Mouse (Mus musculus) testis, adult 2 months (tissue): ENCODE data around the gene Sec11a. TPM values are rescaled to one million over a fixed set of nuclear protein-coding genes. Genes with fewer than 3 reads are reported as not detected.

Source experiments
- H3K27ac ChIP-seq: fragments of 200-500 bp; 2 replicates; pipeline ENCODE4 v1.5.1; 2012; ENCODE audit warnings: low read depth, low read length; ENCODE audit not compliant: control insufficient read depth, insufficient read depth
- H3K27me3 ChIP-seq: fragments of 200-500 bp; 2 replicates; pipeline ENCODE4 v1.6.1; 2012; ENCODE audit warnings: mild to moderate bottlenecking, low read length, moderate library complexity; ENCODE audit not compliant: control insufficient read depth, insufficient read depth
- H3K36me3 ChIP-seq: fragments of 200-500 bp; 2 replicates; pipeline ENCODE4 v1.6.1; 2012; ENCODE audit warnings: mild to moderate bottlenecking, low read length; ENCODE audit not compliant: control insufficient read depth, insufficient read depth
- H3K4me1 ChIP-seq: fragments of 200-500 bp; 2 replicates; pipeline ENCODE4 v1.6.1; 2012; ENCODE audit warnings: low read length; ENCODE audit not compliant: control insufficient read depth, insufficient read depth
- H3K4me3 ChIP-seq: fragments of 200-500 bp; 2 replicates; pipeline ENCODE4 v1.5.1; 2012; ENCODE audit warnings: low read depth, mild to moderate bottlenecking, low read length, moderate library complexity, mixed read lengths; ENCODE audit not compliant: control insufficient read depth
- CTCF ChIP-seq: fragments of 200-500 bp; IDR thresholded peaks from 2 replicates; pipeline ENCODE4 v1.5.1; 2012; ENCODE audit warnings: low read depth, mild to moderate bottlenecking, inconsistent platforms, low read length, moderate library complexity; ENCODE audit not compliant: control insufficient read depth, insufficient read depth, insufficient replicate concordance
- POLR2A ChIP-seq: fragments of 200-500 bp; IDR thresholded peaks from 2 replicates; pipeline ENCODE4 v1.6.1; 2012; ENCODE audit warnings: low read depth, mild to moderate bottlenecking, inconsistent platforms, low read length, moderate library complexity; ENCODE audit not compliant: control insufficient read depth
- polyA plus RNA-seq: library from polyadenylated mRNA; depleted of rRNA; stranded (reverse); fragments of >200 nt; gene quantifications from 2 replicates; pipeline ENCODE4 v1.2.3, GENCODE M21; 2012

Gene Sec11a
- polyA plus RNA-seq, 1 experiment, result 52.0 TPM

DNA sequence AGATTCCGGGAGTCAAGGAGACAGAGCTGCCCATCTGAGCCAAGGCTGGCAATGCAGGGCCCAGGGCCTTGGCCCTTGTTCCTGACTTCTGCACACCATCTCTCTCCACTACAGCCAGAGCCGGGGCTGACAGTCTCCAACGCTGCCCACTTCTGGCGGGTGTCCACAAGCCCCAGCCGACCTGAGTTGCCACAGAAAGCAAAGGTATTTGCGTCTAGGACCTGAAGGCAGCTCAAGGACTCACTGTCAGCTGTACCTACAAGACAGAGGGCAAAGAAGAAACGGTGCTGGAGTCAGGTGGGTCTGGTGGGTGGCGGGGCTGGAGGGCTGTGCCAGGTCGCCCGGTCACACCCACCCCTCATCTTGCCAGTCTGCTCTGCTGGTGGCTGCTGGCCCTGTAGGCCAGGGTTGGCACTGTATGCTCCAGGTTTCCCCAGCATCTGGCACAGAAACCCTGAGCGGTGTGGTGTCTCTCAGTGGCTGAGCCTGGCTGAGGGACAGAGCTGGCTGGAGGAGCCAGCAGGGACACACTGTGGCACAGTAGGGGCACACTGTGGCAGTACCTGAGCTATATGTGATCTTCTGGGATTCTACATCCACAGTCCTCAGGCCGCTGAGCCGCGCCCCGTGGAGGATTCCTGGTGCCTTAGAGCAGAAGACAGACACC lies 54.4 kb downstream of the Sec11a start:
- H3K4me3 ChIP-seq, result no peak overlapping the region
- TF ChIP-seq POLR2A (no peak), CTCF (no peak)
- H3K27ac ChIP-seq, result no peak overlapping the region
- peaks cover 11% of the 10 kb centered on the region for H3K4me1 ChIP-seq
- peaks cover 4% of the 10 kb centered on the region for H3K36me3 ChIP-seq
- no peaks in the 10 kb centered on the region for H3K27me3 ChIP-seq

DNA sequence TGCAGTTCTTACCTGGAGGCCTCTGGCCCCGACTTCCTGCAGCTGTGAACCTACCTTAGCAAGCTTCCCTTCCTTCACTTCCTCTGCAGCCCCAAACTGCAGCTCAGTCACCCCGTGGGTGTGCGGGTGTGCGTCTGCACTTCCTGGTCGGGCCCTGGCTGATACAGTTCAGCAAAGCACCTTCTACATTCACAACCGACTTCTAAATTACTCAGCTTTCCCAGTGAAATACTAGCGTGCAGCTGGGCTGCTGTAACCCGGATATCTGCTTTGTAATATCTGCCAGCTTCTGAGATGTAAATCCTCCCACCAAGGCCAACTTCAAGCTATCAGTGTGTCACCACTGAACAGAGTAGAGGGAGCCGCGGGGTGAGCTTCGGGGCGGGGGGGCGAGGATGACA lies 57.7 kb downstream of the Sec11a start:
- Histone ChIP-seq H3K27me3 (no peaks in the 10 kb centered on the region), H3K27ac (peak overlapping the region; percentile 5), H3K4me1 (peaks cover 11% of the 10 kb centered on the region), H3K36me3 (peaks cover 4% of the 10 kb centered on the region), H3K4me3 (no peak overlapping the region)
- TF ChIP-seq CTCF (no peak), POLR2A (no peak)

DNA sequence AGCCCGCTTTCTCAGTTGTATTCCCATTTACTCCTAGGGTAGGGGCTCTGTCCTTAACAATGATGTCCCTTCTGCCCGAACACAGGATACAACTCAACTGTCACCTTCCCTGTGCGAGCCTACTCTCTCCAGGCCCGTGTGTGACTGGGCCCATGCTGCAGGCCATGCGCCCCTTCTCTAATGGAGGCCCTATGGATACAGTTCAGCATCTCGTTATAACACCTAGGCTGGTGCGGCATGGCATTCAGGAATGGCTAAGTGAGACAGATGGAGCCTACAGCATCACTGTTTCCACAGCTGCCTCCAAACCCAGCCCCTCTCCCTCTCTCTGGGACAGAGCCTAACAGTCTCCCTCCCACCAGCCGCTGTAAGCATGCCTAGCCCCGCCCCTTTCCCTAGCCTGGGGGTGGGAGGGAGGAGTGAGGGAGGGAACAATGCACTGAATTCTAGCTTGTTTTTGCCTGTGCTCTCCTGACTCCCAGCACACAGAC lies 58.5 kb downstream of the Sec11a start:
- H3K36me3 ChIP-seq, result peaks cover 4% of the 10 kb centered on the region
- H3K27me3 ChIP-seq, result no peaks in the 10 kb centered on the region
- H3K4me1 ChIP-seq, result peaks cover 11% of the 10 kb centered on the region
- H3K4me3 ChIP-seq, result no peak overlapping the region
- TF ChIP-seq CTCF (no peak), POLR2A (no peak)
- H3K27ac ChIP-seq, result peak overlapping the region; percentile 94

DNA sequence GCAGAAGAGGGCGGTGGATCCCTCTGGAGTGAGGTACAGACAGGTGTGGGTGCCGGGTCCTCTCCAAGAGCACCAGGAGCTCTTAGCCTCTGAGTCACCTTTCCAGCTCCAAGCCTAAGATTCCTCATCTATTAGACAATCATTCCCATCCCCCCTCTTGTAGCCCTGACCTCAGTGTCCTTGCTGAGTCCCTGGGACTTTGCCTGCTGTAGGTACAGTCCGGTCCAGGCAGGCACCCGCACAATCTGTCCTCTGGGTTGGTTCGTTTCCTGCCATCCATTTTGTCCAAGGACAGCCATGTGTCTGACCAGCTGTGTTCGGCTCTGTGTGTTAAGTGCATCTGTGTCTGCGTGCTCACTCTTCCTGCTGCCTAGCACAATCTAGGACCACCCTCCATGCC lies 59.0 kb downstream of the Sec11a start:
- no peaks in the 10 kb centered on the region for H3K27me3 ChIP-seq
- H3K27ac ChIP-seq, result peak overlapping the region; percentile 94
- TF ChIP-seq POLR2A (no peak), CTCF (no peak)
- H3K4me1 ChIP-seq, result peaks cover 11% of the 10 kb centered on the region
- no peak overlapping the region for H3K4me3 ChIP-seq
- H3K36me3 ChIP-seq, result peaks cover 1% of the 10 kb centered on the region; the same call in 1 of the 2 replicates

DNA sequence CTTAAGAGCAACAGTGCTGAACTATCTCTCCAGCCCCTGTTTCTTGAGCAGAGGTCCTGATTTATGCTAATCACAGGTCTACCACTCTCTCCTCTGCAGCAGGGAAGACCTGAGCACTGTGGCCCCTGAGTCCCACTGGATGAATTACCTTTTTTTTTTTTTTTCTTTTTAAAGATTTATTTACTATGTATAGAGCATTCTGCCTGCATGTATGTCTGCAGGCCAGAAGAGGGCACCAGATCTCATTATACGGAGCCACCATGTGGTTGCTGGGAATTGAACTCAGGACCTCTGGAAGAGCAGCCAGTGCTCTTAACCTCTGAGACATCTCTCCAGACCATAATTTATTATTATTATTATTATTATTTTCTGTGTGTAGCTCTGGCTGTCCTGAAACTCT lies 61.9 kb downstream of the Sec11a start:
- Histone ChIP-seq H3K4me3 (no peak overlapping the region), H3K27me3 (no peaks in the 10 kb centered on the region), H3K4me1 (peaks cover 19% of the 10 kb centered on the region), H3K27ac (no peak overlapping the region), H3K36me3 (no peaks in the 10 kb centered on the region)
- no peak for TF ChIP-seq POLR2A
- TF ChIP-seq CTCF, result no peak

DNA sequence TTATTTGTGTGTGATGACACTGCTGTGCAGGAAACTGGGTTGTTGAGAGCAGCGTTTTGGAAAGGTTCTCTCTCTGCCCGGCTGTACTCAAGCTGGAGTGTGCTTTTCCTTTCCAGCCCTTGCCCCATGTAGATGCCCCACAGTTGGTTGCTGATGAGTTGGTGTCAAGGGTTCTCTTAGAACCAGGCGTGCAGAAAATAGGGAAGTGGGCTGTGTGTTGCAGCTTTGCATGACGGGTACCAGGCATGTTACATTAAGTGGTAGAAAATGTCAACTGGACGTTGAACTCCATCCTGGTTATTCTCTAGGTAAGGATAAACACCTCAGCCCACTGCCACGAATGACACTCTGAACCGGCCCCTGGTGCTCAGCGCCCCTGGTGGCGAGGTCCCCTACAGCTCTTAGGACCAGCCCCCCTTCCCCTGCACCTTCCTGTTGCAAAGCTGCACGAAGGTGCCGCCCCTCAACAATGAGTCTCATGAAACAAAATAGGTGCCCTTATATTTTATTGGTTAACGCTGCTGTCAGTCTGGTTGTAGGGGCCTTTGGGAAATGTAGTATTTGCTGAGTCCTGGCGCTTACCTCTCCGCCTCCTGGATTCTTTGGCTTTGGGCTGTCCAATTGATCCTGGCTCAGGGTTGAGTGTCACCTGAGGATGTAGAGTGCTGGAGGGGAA lies 64.6 kb downstream of the Sec11a start:
- no peak overlapping the region for H3K27ac ChIP-seq
- peaks cover 8% of the 10 kb centered on the region for H3K4me1 ChIP-seq
- TF ChIP-seq CTCF (0 out of 2 replicates have a peak, but pooled peaks have one; percentile 13), POLR2A (no peak)
- no peak overlapping the region for H3K4me3 ChIP-seq
- H3K36me3 ChIP-seq, result no peaks in the 10 kb centered on the region
- no peaks in the 10 kb centered on the region for H3K27me3 ChIP-seq

DNA sequence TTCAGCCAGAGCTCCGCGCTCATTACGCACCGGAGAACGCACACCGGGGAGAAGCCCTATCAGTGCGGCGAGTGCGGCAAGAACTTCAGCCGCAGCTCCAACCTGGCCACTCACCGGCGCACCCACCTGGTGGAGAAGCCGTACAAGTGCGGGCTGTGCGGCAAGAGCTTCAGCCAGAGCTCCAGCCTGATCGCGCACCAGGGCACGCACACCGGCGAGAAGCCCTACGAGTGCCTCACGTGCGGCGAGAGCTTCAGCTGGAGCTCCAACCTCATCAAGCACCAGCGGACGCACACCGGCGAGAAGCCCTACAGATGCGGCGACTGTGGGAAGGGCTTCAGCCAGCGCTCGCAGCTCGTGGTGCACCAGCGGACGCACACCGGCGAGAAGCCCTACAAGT lies 71.9 kb downstream of the Sec11a start:
- Histone ChIP-seq H3K4me1 (peaks cover 11% of the 10 kb centered on the region), H3K27ac (no peak overlapping the region), H3K36me3 (no peaks in the 10 kb centered on the region; the same call in 1 of the 2 replicates), H3K4me3 (peak overlapping the region; percentile 46), H3K27me3 (no peaks in the 10 kb centered on the region)
- TF ChIP-seq CTCF (no peak), POLR2A (no peak)

DNA sequence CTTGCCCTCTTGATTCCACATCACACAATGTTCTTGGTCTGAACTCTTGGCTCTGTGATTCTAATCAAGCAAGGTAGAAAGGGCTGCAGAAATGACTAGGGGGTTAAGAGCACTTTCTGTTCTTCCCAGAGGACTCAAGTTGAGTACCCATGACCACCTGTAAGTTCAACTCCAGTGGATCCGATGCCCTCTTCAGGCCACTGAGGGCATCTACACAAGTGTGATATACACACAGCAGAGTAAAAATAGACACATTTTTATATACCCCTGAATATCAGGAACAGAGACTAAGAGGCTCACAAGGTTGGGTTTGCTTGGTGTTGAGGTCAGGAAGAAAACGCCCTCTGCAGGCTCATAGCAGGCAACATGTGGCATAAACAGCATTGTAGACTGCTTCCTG lies 73.9 kb downstream of the Sec11a start:
- Histone ChIP-seq H3K27me3 (no peaks in the 10 kb centered on the region), H3K36me3 (no peaks in the 10 kb centered on the region; the same call in 1 of the 2 replicates), H3K4me1 (peaks cover 11% of the 10 kb centered on the region), H3K27ac (no peak overlapping the region), H3K4me3 (no peak overlapping the region)
- TF ChIP-seq POLR2A (no peak), CTCF (no peak)
